Mouse (Mus musculus): ENCODE results near the gene Calr. TPM values are rescaled to one million over a fixed set of nuclear protein-coding genes. Genes with fewer than 3 reads are reported as not detected.

Calr gene
- polyA plus RNA-seq, 1 experiment from 2014 or later, result 511 TPM

- Histone ChIP-seq H3K4me3 (replicated peaks) (peak overlapping the region; percentile 70), H3K27ac (peak overlapping the region; percentile 86), H3K4me1 (replicated peaks) (peaks cover 61% of the 10 kb centered on the region), H3K36me3 (peaks cover 28% of the 10 kb centered on the region), H3K9ac (peak overlapping the region; percentile 82), H3K9me3 (replicated peaks) (no peaks in the 10 kb centered on the region), H3K4me2 (peak overlapping the region; percentile 100), H3K27me3 (no peaks in the 10 kb centered on the region)
- WGBS (ENCODE audit: insufficient replicate concordance), result 80% methylated on average over 4 of the region's 4 CpGs
- no peak for DNase-seq
- no peak for ATAC-seq (ENCODE audit: low read depth)
Observed at GRCm38 (mm10) chr8:84873016-84873415, 26.3 kb upstream of the Calr start.

GRCm38 (mm10) chr8:84872309-84872965, 25.7 kb upstream of the Calr start:
- no peaks in the 10 kb centered on the region for H3K9me3 ChIP-seq (replicated peaks)
- no peaks in the 10 kb centered on the region for H3K27me3 ChIP-seq
- H3K27ac ChIP-seq, result peak overlapping the region; percentile 86
- H3K9ac ChIP-seq, result peak overlapping the region; percentile 82
- H3K4me3 ChIP-seq (replicated peaks), result peak overlapping the region; percentile 70
- peaks cover 56% of the 10 kb centered on the region for H3K4me1 ChIP-seq (replicated peaks)
- peak; percentile 56 for ATAC-seq (ENCODE audit: low read depth)
- H3K36me3 ChIP-seq, result peaks cover 34% of the 10 kb centered on the region
- 3% methylated on average over 54 of the region's 54 CpGs for WGBS (ENCODE audit: insufficient replicate concordance)
- DNase-seq, result peak; percentile 49
- H3K4me2 ChIP-seq, result peak overlapping the region; percentile 100

GRCm38 (mm10) chr8:84871376-84872308, 24.9 kb upstream of the Calr start, which contains the start of gene Syce2:
Gene Syce2, plus strand, starts transcription at chr8:84872111.
- 8% methylated on average over 44 of the region's 46 CpGs for WGBS (ENCODE audit: insufficient replicate concordance)
- Histone ChIP-seq H3K36me3 (peaks cover 40% of the 10 kb centered on the region), H3K27ac (peak within 1 kb of the TSS; percentile 86)

GRCm38 (mm10) chr8:84856864-84857441, 10.2 kb upstream of the Calr start, which contains the start of gene Farsa:
Gene Farsa, plus strand, starts transcription at chr8:84856989.
- under 1% methylated on average over 39 of the region's 39 CpGs for WGBS (ENCODE audit: insufficient replicate concordance)
- Histone ChIP-seq H3K27ac (peak within 1 kb of the TSS; percentile 83), H3K27me3 (no peaks in the 10 kb centered on the region), H3K4me3 (replicated peaks) (peak within 1 kb of the TSS; percentile 79), H3K36me3 (peaks cover 38% of the 10 kb centered on the region), H3K9me3 (replicated peaks) (no peaks in the 10 kb centered on the region), H3K9ac (peak within 1 kb of the TSS; percentile 88), H3K4me1 (replicated peaks) (peaks cover 30% of the 10 kb centered on the region), H3K4me2 (peak within 1 kb of the TSS; percentile 86)
- DNase-seq (peak; percentile 89), ATAC-seq (ENCODE audit: low read depth) (peak; percentile 89)

More at GRCm38 (mm10) chr8:84871376-84872308, 24.9 kb upstream of the Calr start, which contains the start of gene Syce2:
- peaks cover 48% of the 10 kb centered on the region for H3K4me1 ChIP-seq (replicated peaks)
- ATAC-seq (ENCODE audit: low read depth) (peak; percentile 72), DNase-seq (peak; percentile 82)
- peak within 1 kb of the TSS; percentile 82 for H3K9ac ChIP-seq
- peak within 1 kb of the TSS; percentile 70 for H3K4me3 ChIP-seq (replicated peaks)
- no peaks in the 10 kb centered on the region for H3K27me3 ChIP-seq
- peak within 1 kb of the TSS; percentile 100 for H3K4me2 ChIP-seq
- no peaks in the 10 kb centered on the region for H3K9me3 ChIP-seq (replicated peaks)

- peak overlapping the region; percentile 79 for H3K4me3 ChIP-seq (replicated peaks)
- WGBS (ENCODE audit: insufficient replicate concordance), result 89% methylated on average over 3 of the region's 3 CpGs
- no peak overlapping the region; the same call in 1 of the 2 replicates for H3K4me2 ChIP-seq
- H3K27me3 ChIP-seq, result no peaks in the 10 kb centered on the region
- ATAC-seq (ENCODE audit: low read depth) (peak; percentile 4; the same call in 1 of the 2 replicates), DNase-seq (no peak)
- peaks cover 27% of the 10 kb centered on the region for H3K4me1 ChIP-seq (replicated peaks)
- no peak overlapping the region for H3K27ac ChIP-seq
- peaks cover 33% of the 10 kb centered on the region for H3K36me3 ChIP-seq
- H3K9me3 ChIP-seq (replicated peaks), result no peaks in the 10 kb centered on the region
- no peak overlapping the region for H3K9ac ChIP-seq
Observed at GRCm38 (mm10) chr8:84856434-84856833, 9.7 kb upstream of the Calr start.

GRCm38 (mm10) chr8:84847684-84848435, 1.1 kb upstream of the Calr start:
- WGBS (ENCODE audit: insufficient replicate concordance), result 9% methylated on average over 6 of the region's 6 CpGs
- Histone ChIP-seq H3K4me2 (peak overlapping the region; percentile 89), H3K4me1 (replicated peaks) (peaks cover 48% of the 10 kb centered on the region), H3K36me3 (peaks cover 33% of the 10 kb centered on the region), H3K9me3 (replicated peaks) (no peaks in the 10 kb centered on the region), H3K27ac (peak overlapping the region; percentile 97), H3K4me3 (replicated peaks) (peak overlapping the region; percentile 70), H3K9ac (peak overlapping the region; percentile 82), H3K27me3 (no peaks in the 10 kb centered on the region)
- DNase-seq, result no peak
- no peak for ATAC-seq (ENCODE audit: low read depth)

GRCm38 (mm10) chr8:84846094-84846721, 526 bp downstream of the Calr start:
- H3K4me1 ChIP-seq (replicated peaks), result peaks cover 64% of the 10 kb centered on the region
- no peak for DNase-seq

GRCm38 (mm10) chr8:84845355-84846093, 1.2 kb downstream of the Calr start:
- DNase-seq (no peak), ATAC-seq (ENCODE audit: low read depth) (no peak)
- H3K27ac ChIP-seq, result peak overlapping the region; percentile 91
- 12% methylated on average over 12 of the region's 12 CpGs for WGBS (ENCODE audit: insufficient replicate concordance)
- peak overlapping the region; percentile 89 for H3K4me3 ChIP-seq (replicated peaks)
- H3K9me3 ChIP-seq (replicated peaks), result no peaks in the 10 kb centered on the region
- H3K4me1 ChIP-seq (replicated peaks), result peaks cover 69% of the 10 kb centered on the region
- peak overlapping the region; percentile 80 for H3K4me2 ChIP-seq
- H3K9ac ChIP-seq, result peak overlapping the region; percentile 92
- H3K27me3 ChIP-seq, result no peaks in the 10 kb centered on the region
- peaks cover 51% of the 10 kb centered on the region for H3K36me3 ChIP-seq

More at GRCm38 (mm10) chr8:84846094-84846721, 526 bp downstream of the Calr start:
- peak; percentile 30 for ATAC-seq (ENCODE audit: low read depth)
- under 1% methylated on average over 30 of the region's 30 CpGs for WGBS (ENCODE audit: insufficient replicate concordance)
- Histone ChIP-seq H3K36me3 (peaks cover 49% of the 10 kb centered on the region), H3K27ac (peak overlapping the region; percentile 91), H3K4me3 (replicated peaks) (peak overlapping the region; percentile 89), H3K9me3 (replicated peaks) (no peaks in the 10 kb centered on the region), H3K27me3 (no peaks in the 10 kb centered on the region), H3K4me2 (peak overlapping the region; percentile 80), H3K9ac (peak overlapping the region; percentile 92)

GRCm38 (mm10) chr8:84844397-84845070, 2.2 kb downstream of the Calr start:
- Histone ChIP-seq H3K9me3 (replicated peaks) (no peaks in the 10 kb centered on the region), H3K4me1 (replicated peaks) (peaks cover 72% of the 10 kb centered on the region), H3K36me3 (peaks cover 51% of the 10 kb centered on the region), H3K27me3 (no peaks in the 10 kb centered on the region), H3K4me3 (replicated peaks) (peak overlapping the region; percentile 89), H3K4me2 (peak overlapping the region; percentile 80), H3K27ac (peak overlapping the region; percentile 54), H3K9ac (peak overlapping the region; percentile 92)
- no peak for DNase-seq
- no peak for ATAC-seq (ENCODE audit: low read depth)
- 80% methylated on average over 9 of the region's 9 CpGs for WGBS (ENCODE audit: insufficient replicate concordance)
